Mouse (Mus musculus) embryonic facial prominence, embryonic 12.5 days (tissue): ENCODE measurements around the gene Srp9. TPM values are rescaled to one million over a fixed set of nuclear protein-coding genes. Genes with fewer than 3 reads are reported as not detected.

Experiments used
- ATAC-seq: fragments of 200-750 bp; cut with Nextera tagmentation; 2 replicates; pipeline ENCODE4 v1.8.0; 2017; ENCODE audit not compliant: insufficient number of reproducible peaks, insufficient read depth, low FRiP score, low TSS enrichment
- H3K27ac ChIP-seq: fragments of 300-500 bp; sonication (generic); 2 replicates; pipeline ENCODE4 v1.5.1; 2016; ENCODE audit warnings: mild to moderate bottlenecking
- H3K27me3 ChIP-seq: fragments of 300-500 bp; sonication (generic); 2 replicates; pipeline ENCODE4 v1.6.1; 2016; ENCODE audit warnings: mild to moderate bottlenecking, moderate library complexity
- H3K36me3 ChIP-seq: fragments of 300-500 bp; sonication (generic); 2 replicates; pipeline ENCODE4 v1.6.1; 2016; ENCODE audit warnings: mild to moderate bottlenecking
- H3K4me1 ChIP-seq: fragments of 300-500 bp; sonication (generic); 2 replicates; pipeline ENCODE4 v1.6.1; 2016
- H3K4me2 ChIP-seq: fragments of 300-500 bp; sonication (generic); replicated peaks from 2 replicates; pipeline ENCODE4 v1.6.1; 2016; ENCODE audit warnings: mild to moderate bottlenecking, moderate library complexity
- H3K4me3 ChIP-seq: fragments of 300-500 bp; sonication (generic); 2 replicates; pipeline ENCODE4 v1.5.1; 2016; ENCODE audit warnings: mild to moderate bottlenecking
- H3K9ac ChIP-seq: fragments of 300-500 bp; sonication (generic); 2 replicates; pipeline ENCODE4 v1.6.1; 2016; ENCODE audit warnings: mild to moderate bottlenecking, moderate library complexity
- H3K9me3 ChIP-seq: fragments of 300-500 bp; sonication (generic); 2 replicates; pipeline ENCODE4 v1.6.1; 2016; ENCODE audit warnings: mild to moderate bottlenecking, moderate library complexity
- WGBS: fragments of 180-500 bp; shearing (Covaris S2); methylation state at CpG from one replicate; pipeline ENCODE4 v1.1.7; 2016; 5-methylcytosine and 5-hydroxymethylcytosine counted together
- polyA plus RNA-seq: library from polyadenylated mRNA; unstranded; fragments of >200 nt; fragmentation: Nextera tagmentation; extraction: Ambion mirVana; gene quantifications from 2 replicates; pipeline ENCODE4 v1.2.1, GENCODE M21; 2016

Gene Srp9
- polyA plus RNA-seq: 166 and 167 TPM in 2 replicates

DNA sequence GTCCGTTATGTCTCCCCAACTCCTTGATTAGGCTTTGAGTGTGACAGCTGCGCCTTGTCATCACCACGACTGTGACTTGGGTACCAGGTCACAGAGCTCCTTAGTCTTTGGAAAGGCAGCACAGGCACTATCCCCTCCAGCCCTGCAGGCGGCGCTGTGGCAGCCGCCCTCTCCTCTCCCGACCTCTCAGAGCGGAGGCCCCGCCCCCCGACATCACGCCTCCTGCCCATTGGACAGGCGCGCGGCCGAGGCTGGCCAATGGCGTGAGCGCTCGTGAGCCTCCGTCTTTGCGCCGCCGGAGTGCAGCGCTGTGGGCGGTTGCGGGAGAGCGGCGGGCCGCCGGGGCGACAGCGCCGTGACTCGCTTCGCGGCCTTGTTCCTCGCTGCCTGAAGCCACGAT is at the start of gene Srp9:
Gene Srp9 (plus strand): TSS at position 232 of the 400 bp plus-strand sequence.
- H3K27me3 ChIP-seq: no peaks in the 10 kb centered on the region
- H3K27ac ChIP-seq: peak within 1 kb of the TSS; percentile 76
- peaks cover 8% of the 10 kb centered on the region for H3K4me1 ChIP-seq
- H3K9me3 ChIP-seq: no peaks in the 10 kb centered on the region
- under 1% methylated on average over 37 of the region's 37 CpGs for WGBS
- H3K36me3 ChIP-seq: peaks cover 8% of the 10 kb centered on the region; the same call in 1 of the 2 replicates
- peak; percentile 98 for ATAC-seq
- H3K4me2 ChIP-seq: peak within 1 kb of the TSS; percentile 71
- H3K4me3 ChIP-seq: peak within 1 kb of the TSS; percentile 68
- peak within 1 kb of the TSS; percentile 67 for H3K9ac ChIP-seq

DNA sequence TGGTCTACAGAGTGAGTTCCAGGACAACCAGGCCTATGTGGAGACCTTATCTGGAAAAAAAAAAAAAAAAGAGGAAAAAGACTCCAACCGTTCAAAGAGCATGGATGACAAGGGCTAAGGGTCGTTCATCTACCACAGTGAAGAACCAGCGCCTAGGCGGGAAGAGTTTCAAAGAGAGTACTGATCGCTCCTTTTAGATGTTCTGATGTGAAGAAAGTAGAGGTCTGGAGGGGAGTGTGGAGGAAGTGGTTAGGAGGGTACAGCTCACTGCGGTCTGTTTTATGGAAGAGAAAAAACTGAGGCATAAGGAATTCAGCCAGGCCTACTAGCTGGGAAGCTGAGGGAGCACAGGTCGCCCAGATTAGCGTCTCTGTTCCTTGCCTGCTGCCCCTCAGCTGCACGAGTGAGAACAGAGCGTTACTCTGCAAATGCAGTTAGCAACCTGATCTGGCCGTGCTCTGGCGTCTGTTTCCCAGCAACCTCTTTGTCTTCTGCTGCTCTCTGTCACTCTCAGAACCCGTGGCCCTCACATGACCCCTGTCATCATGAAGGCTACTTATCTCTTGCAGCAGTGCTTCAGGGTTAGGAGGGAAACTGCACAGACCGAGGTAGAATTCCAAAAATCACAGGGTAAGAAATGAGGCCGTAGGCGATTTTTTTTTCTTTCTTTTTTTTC is 42.7 kb upstream of the Srp9 start:
- H3K4me2 ChIP-seq: peak overlapping the region; percentile 30
- peaks cover 8% of the 10 kb centered on the region; the same call in 1 of the 2 replicates for H3K9me3 ChIP-seq
- H3K4me3 ChIP-seq: no peak overlapping the region
- no peaks in the 10 kb centered on the region for H3K27me3 ChIP-seq
- H3K4me1 ChIP-seq: peaks cover 13% of the 10 kb centered on the region; the same call in 1 of the 2 replicates
- H3K36me3 ChIP-seq: no peaks in the 10 kb centered on the region
- no peak overlapping the region for H3K9ac ChIP-seq
- peak overlapping the region; percentile 77 for H3K27ac ChIP-seq
- 24% methylated on average over 16 of the region's 16 CpGs for WGBS
- ATAC-seq: peak; percentile 77

DNA sequence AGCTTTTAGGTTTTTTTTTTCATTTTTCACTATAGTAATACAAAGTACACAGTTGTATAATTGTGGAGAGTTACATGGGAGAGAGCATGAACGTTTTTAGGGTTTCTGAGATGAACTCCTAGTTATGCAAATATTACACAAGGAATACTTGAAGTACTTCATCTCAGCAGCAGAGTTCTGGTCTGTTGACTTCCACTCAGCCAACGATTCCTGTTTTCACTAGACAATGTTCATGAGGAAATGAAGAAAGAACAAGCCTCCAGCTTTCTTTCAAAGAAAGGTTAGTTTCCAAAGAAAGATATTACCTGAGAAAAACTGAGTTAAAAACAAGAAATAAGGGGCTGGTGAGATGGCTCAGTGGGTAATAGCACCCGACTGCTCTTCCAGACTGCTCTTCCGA is 41.1 kb upstream of the Srp9 start:
- no peak overlapping the region for H3K27ac ChIP-seq
- H3K36me3 ChIP-seq: no peaks in the 10 kb centered on the region
- no peak overlapping the region for H3K4me3 ChIP-seq
- H3K9ac ChIP-seq: no peak overlapping the region
- no peaks in the 10 kb centered on the region for H3K27me3 ChIP-seq
- H3K4me2 ChIP-seq: no peak overlapping the region
- 82% methylated on average over 4 of the region's 4 CpGs for WGBS
- H3K4me1 ChIP-seq: peaks cover 23% of the 10 kb centered on the region
- ATAC-seq: no peak
- H3K9me3 ChIP-seq: peaks cover 3% of the 10 kb centered on the region; the same call in 1 of the 2 replicates

DNA sequence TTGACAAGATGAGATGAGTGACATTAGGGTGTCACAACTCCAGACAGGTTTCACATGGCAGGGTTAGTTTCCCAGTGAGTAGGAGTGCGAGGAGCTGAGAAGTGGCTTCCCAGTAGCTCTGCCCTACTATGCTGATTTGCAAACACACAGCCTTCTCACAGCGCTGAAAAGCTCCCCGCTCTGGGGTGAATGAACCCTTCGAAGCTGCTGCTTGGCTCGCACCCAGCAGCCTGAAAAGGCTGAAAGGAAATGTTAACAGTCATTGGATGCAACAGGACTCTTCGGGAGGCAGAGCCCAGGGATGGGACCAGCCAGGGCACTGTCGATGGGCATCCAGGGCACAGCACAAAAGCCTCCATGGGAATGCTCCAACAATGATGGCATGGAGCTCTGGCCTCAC is 37.8 kb upstream of the Srp9 start:
- no peak overlapping the region for H3K4me3 ChIP-seq
- no peaks in the 10 kb centered on the region for H3K27me3 ChIP-seq
- no peak overlapping the region for H3K4me2 ChIP-seq
- H3K9me3 ChIP-seq: no peaks in the 10 kb centered on the region
- H3K27ac ChIP-seq: 0 out of 2 replicates have a peak overlapping the region, but pooled peaks have one; percentile 17
- H3K36me3 ChIP-seq: no peaks in the 10 kb centered on the region
- WGBS: 51% methylated on average over 7 of the region's 7 CpGs
- no peak overlapping the region for H3K9ac ChIP-seq
- ATAC-seq: no peak
- peaks cover 54% of the 10 kb centered on the region for H3K4me1 ChIP-seq

DNA sequence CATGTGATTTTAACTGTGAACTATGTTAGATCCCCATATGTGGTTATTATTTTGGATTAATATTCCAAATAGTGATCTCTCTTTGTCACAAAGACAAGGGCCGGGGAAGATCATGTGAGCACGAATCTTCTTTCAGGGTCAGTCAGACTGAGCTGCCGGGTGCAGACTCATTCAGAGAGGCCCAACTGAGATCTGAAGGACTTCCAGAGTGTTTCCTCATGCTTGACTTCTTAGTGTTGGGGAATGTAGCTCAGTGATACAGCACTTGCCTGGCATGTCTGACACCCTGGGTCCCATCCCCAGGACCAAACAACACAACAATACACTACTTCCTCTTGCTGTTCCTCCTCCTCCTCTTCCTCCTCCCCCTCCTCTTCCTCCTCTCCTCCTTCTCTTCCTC is 37.2 kb upstream of the Srp9 start:
- H3K4me2 ChIP-seq: no peak overlapping the region
- no peak overlapping the region for H3K27ac ChIP-seq
- H3K4me1 ChIP-seq: peaks cover 55% of the 10 kb centered on the region
- no peaks in the 10 kb centered on the region for H3K36me3 ChIP-seq
- H3K9ac ChIP-seq: no peak overlapping the region
- H3K9me3 ChIP-seq: no peaks in the 10 kb centered on the region
- WGBS: 83% methylated on average over 3 of the region's 3 CpGs
- no peak overlapping the region for H3K4me3 ChIP-seq
- no peaks in the 10 kb centered on the region for H3K27me3 ChIP-seq
- ATAC-seq: no peak

DNA sequence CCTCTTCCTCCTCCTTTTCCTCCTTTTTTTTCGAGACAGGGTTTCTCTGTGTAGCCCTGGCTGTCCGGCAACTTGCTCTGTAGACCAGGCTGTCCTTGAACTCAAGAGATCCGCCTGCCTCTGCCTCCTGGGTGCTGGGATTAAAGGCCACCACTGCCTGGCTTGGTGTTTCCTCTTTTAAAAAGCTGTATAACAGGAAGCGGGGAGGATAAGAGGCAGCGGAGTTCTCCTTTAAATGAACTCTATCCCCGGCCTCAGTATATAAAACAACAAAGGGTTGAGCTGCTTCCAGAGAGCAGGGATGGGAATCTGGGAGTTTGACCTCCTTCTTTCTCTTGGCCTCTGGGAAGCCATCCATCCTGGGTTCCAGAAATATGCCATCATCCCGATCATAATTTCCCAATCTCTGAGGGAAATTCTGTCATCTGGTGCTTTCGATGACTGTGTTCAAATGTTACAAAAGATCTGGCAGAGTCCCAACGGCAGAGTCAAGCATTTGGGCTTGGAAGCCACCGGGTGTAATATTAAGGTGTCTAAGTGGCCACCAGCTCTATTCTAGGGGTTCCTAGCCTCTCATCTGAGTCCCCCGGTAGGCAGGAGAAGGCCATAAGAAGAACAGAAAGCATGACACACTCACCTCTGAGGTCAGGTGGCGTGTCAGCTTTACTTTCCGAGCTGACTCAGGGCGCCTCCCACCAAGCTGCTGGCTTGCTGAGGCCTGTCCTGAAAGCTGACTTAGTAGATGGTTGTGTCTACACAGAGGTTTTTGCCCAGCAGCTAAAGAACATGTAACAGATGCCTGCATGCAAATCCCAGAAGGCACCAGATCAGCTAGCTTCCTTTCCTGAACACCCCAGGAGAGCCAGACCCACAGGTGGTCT is 36.5 kb upstream of the Srp9 start:
- H3K4me1 ChIP-seq: peaks cover 55% of the 10 kb centered on the region
- ATAC-seq: no peak

DNA sequence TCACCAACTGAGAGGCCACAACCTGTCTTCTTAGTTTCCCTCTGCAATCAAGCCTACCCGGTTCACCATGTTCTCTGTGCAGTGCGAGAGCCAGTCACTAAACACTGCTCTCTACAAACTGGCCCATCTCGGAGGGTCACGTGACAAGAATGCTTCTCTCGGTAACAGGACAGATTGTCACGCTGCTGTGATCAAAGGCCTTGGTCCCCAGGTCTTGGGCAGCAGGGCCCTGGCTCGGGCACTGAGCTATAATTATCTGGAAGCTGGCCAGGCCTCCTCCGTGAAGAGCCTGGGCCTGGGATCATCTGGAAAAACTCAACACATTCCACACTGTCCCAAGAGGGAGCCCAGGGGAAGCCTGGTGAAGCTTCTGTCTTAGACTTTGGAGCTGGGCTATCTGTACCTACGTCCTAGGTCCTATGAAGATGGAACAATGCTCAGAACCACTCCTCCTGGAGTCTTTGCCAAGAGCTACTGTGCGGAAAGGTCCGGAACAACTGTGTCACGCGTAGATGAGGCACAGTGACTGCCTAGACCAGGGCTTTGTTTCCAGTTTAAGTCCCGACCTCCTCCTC is 35.6 kb upstream of the Srp9 start:
- Histone ChIP-seq H3K36me3 (no peaks in the 10 kb centered on the region), H3K4me2 (no peak overlapping the region), H3K9ac (no peak overlapping the region), H3K9me3 (no peaks in the 10 kb centered on the region), H3K4me3 (no peak overlapping the region), H3K4me1 (peaks cover 55% of the 10 kb centered on the region), H3K27me3 (no peaks in the 10 kb centered on the region), H3K27ac (peak overlapping the region; percentile 64; the same call in 1 of the 2 replicates)
- ATAC-seq: 0 out of 2 replicates have a peak, but pooled peaks have one; percentile 1
- WGBS: 43% methylated on average over 14 of the region's 14 CpGs

More for the DNA sequence above, 36.5 kb upstream of the Srp9 start:
- Histone ChIP-seq H3K4me3 (no peak overlapping the region), H3K9ac (no peak overlapping the region), H3K27me3 (no peaks in the 10 kb centered on the region), H3K9me3 (no peaks in the 10 kb centered on the region), H3K4me2 (no peak overlapping the region), H3K36me3 (no peaks in the 10 kb centered on the region), H3K27ac (no peak overlapping the region)
- WGBS: 80% methylated on average over 14 of the region's 14 CpGs

DNA sequence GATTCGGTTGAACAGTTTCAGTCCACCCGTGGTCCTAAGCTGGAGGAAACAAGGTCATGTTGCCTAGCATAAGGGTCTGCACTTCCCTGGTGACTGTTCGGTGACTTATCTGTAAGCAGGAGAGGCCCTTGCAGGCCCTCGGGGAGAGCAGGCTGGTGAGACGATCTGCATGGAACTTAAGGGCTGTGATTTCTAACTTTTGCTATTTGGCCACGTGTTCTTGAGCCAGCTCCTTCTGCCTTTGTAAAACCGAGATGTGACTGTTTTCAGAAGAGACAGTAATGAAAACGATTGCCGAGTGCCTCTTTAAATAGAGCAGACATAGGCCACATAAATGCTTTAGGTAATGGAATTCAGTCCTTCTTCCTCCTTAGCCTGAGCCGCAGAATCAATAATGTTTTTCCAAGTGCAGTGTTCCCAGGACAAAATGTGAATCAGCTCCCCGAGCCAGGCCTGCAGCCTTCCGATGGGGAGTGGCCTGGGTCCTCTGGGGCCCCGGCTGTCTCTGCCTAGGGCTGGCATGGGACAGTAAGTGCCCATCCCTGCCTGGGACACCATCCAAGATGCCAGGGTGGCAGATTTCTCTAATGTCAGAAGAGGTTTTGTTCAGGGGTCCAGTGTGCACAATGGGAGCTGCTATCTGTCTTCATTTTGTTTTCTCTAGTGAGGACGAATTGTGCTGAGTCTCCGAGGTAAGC is 34.8 kb upstream of the Srp9 start:
- ATAC-seq: no peak
- Histone ChIP-seq H3K36me3 (no peaks in the 10 kb centered on the region), H3K9ac (no peak overlapping the region), H3K27me3 (no peaks in the 10 kb centered on the region), H3K9me3 (no peaks in the 10 kb centered on the region), H3K27ac (peak overlapping the region; percentile 64), H3K4me3 (no peak overlapping the region), H3K4me1 (peaks cover 58% of the 10 kb centered on the region), H3K4me2 (no peak overlapping the region)
- 29% methylated on average over 15 of the region's 15 CpGs for WGBS

DNA sequence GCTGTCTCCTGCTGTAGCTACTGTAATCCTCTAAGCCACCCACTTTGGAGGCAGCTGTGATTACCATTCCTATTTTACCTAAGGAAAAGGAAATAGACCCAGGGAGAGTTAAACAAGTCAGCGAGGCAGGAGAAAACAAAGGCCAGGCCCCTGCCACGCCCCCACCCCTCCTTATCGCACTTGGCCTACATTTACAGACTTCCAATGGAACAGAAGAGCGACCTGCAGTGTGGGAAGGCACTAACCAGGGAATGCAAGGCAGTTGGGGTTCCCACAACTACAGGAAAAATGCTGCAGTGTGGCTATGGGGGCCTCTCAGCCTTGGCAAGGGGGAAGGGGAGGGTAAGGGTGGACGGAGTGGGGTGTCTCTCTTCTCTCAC is 34.2 kb upstream of the Srp9 start:
- Histone ChIP-seq H3K9me3 (no peaks in the 10 kb centered on the region), H3K4me1 (peaks cover 63% of the 10 kb centered on the region), H3K4me3 (no peak overlapping the region), H3K9ac (no peak overlapping the region), H3K27me3 (no peaks in the 10 kb centered on the region), H3K4me2 (no peak overlapping the region), H3K27ac (peak overlapping the region; percentile 64; the same call in 1 of the 2 replicates), H3K36me3 (no peaks in the 10 kb centered on the region)
- no peak for ATAC-seq
- 23% methylated on average over 5 of the region's 5 CpGs for WGBS

DNA sequence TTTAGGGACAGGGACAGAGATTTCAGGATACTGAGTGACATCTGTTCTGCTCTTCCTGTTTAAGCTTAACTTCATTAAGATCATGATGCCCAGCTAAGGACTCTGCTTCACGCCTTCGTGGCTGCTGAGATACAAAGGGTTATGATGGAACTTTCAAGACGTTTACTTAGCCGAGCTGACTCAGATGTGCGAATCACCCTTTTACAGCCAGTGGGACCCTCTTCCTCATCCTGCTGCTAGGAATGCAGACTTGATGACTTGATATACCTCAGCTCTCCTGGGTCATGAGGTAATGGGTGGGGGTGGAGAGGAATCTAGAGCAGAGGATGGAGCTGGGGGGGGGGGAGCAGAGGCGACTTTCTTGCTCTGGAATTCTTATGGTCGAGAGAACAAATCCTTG is 33.3 kb upstream of the Srp9 start:
- H3K4me3 ChIP-seq: no peak overlapping the region
- no peak overlapping the region for H3K4me2 ChIP-seq
- 47% methylated on average over 7 of the region's 7 CpGs for WGBS
- no peaks in the 10 kb centered on the region for H3K27me3 ChIP-seq
- peaks cover 67% of the 10 kb centered on the region for H3K4me1 ChIP-seq
- no peaks in the 10 kb centered on the region for H3K9me3 ChIP-seq
- no peak overlapping the region for H3K9ac ChIP-seq
- ATAC-seq: no peak
- H3K27ac ChIP-seq: no peak overlapping the region
- no peaks in the 10 kb centered on the region for H3K36me3 ChIP-seq

DNA sequence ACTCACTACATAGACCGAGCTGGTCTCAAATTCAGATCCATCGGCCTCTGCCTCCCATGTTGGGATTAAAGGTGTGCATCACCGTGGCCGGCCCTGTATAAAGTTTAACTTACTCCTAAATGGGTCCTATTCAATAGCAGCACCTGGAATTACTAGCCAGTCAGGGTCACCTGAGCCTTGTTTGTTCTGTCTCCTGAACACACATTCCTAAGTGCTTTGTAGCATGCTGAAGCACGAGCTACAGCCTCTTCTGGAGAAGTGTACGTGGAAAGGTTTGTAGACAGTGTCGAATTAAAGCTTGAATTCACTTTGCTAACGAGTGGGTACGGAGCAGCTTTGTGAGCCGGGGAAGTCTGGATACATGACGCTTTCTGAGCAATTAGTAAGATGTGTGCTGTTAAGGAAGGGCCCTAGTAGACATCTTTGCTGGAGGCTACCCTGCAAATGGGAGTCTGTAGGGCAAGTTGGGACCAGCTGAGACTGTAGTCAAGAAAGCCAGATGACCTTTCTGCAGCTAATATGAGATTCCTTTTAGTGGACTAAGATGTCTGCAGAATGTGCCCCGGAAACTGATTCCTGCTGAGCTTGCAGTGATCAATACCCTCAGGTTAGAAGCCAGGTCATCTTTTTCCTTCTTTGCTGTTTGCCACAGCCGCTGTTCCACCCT is 32.7 kb upstream of the Srp9 start:
- no peaks in the 10 kb centered on the region for H3K36me3 ChIP-seq
- H3K27me3 ChIP-seq: no peaks in the 10 kb centered on the region
- H3K9me3 ChIP-seq: no peaks in the 10 kb centered on the region
- WGBS: 57% methylated on average over 13 of the region's 13 CpGs
- H3K4me1 ChIP-seq: peaks cover 61% of the 10 kb centered on the region
- ATAC-seq: no peak
- no peak overlapping the region for H3K4me3 ChIP-seq
- H3K4me2 ChIP-seq: no peak overlapping the region
- no peak overlapping the region for H3K27ac ChIP-seq
- H3K9ac ChIP-seq: no peak overlapping the region
